Mouse (Mus musculus): ENCODE results near the gene Draxin.

GRCm38 (mm10) chr4:148137503-148137902 is 7.0 kb upstream of the Draxin start:
- TF ChIP-seq POLR2A (IDR thresholded peaks at IDR 0.05; ENCODE audit: borderline replicate concordance, control insufficient read depth, low read depth, low read length) = no peak
- TF ChIP-seq CTCF (IDR thresholded peaks at IDR 0.05; ENCODE audit: control insufficient read depth, insufficient read depth, low read length) = no peak
